Mouse (Mus musculus): ENCODE results near the gene Uba3. TPM values are rescaled to one million over a fixed set of nuclear protein-coding genes. Genes with fewer than 3 reads are reported as not detected.

Gene Uba3
- polyA plus RNA-seq (2015; fragmentation: Nextera tagmentation; extraction: Ambion mirVana), result 53.1 and 55.4 TPM in 2 replicates

GRCm38 (mm10) chr6:97205439-97205885 is at the start of gene Uba3:
Gene Uba3 (minus strand): TSS chr6:97205647.
- peak; percentile 98 for DNase-seq (ENCODE audit: low spot score)

GRCm38 (mm10) chr6:97252711-97253221 is 47.3 kb upstream of the Uba3 start, which contains the start of gene Lmod3:
Gene Lmod3 (minus strand): TSS chr6:97252759.
- DNase-seq (ENCODE audit: low spot score), result no peak

- no peak for DNase-seq (ENCODE audit: low spot score)
These were observed 46.6 kb upstream of the Uba3 start for GRCm38 (mm10) chr6:97252086-97252485.

- DNase-seq (ENCODE audit: low spot score), result peak; percentile 77
These were observed 45.5 kb upstream of the Uba3 start for GRCm38 (mm10) chr6:97250966-97251365.

- DNase-seq (ENCODE audit: low spot score), result no peak
These were observed 39.8 kb upstream of the Uba3 start for GRCm38 (mm10) chr6:97245200-97245599.

- no peak for DNase-seq (ENCODE audit: low spot score)
These were observed 37.1 kb upstream of the Uba3 start for GRCm38 (mm10) chr6:97242522-97242921.

- DNase-seq (ENCODE audit: low spot score), result no peak
These were observed 34.6 kb upstream of the Uba3 start for GRCm38 (mm10) chr6:97240092-97240491.

- no peak for DNase-seq (ENCODE audit: low spot score)
These were observed 33.9 kb upstream of the Uba3 start for GRCm38 (mm10) chr6:97239360-97239759.

GRCm38 (mm10) chr6:97236088-97236487 is 30.6 kb upstream of the Uba3 start:
- DNase-seq (ENCODE audit: low spot score), result no peak

GRCm38 (mm10) chr6:97234911-97235668 is 29.6 kb upstream of the Uba3 start:
- no peak for DNase-seq (ENCODE audit: low spot score)

GRCm38 (mm10) chr6:97227067-97227847 is 21.8 kb upstream of the Uba3 start:
- DNase-seq (ENCODE audit: low spot score), result no peak

- DNase-seq (ENCODE audit: low spot score), result no peak
These were observed 20.6 kb upstream of the Uba3 start for GRCm38 (mm10) chr6:97226083-97226491.

GRCm38 (mm10) chr6:97224505-97224904 is 19.1 kb upstream of the Uba3 start:
- DNase-seq (ENCODE audit: low spot score), result no peak

GRCm38 (mm10) chr6:97223566-97223965 is 18.1 kb upstream of the Uba3 start:
- no peak for DNase-seq (ENCODE audit: low spot score)

- peak; percentile 36 for DNase-seq (ENCODE audit: low spot score)
These were observed 17.6 kb upstream of the Uba3 start for GRCm38 (mm10) chr6:97222931-97223467.

- DNase-seq (ENCODE audit: low spot score), result peak; percentile 39
These were observed 16.9 kb upstream of the Uba3 start for GRCm38 (mm10) chr6:97222321-97222720.

- DNase-seq (ENCODE audit: low spot score), result peak; percentile 43
These were observed 16.0 kb upstream of the Uba3 start for GRCm38 (mm10) chr6:97221205-97222025.

GRCm38 (mm10) chr6:97220672-97221071 is 15.2 kb upstream of the Uba3 start:
- no peak for DNase-seq (ENCODE audit: low spot score)

GRCm38 (mm10) chr6:97216154-97216821 is 10.8 kb upstream of the Uba3 start:
- DNase-seq (ENCODE audit: low spot score), result no peak

GRCm38 (mm10) chr6:97211981-97212380 is 6.5 kb upstream of the Uba3 start:
- peak; percentile 10 for DNase-seq (ENCODE audit: low spot score)

Data from thymus, postnatal 0 days (tissue).